Mouse (Mus musculus): ENCODE measurements at regions not wholly inside any gene's neighbourhood (a gene's known extent, or its start where the extent isn't known, plus 50 kb on each side); places are given as distances from the start of the nearest gene placed in this dataset.

DNA sequence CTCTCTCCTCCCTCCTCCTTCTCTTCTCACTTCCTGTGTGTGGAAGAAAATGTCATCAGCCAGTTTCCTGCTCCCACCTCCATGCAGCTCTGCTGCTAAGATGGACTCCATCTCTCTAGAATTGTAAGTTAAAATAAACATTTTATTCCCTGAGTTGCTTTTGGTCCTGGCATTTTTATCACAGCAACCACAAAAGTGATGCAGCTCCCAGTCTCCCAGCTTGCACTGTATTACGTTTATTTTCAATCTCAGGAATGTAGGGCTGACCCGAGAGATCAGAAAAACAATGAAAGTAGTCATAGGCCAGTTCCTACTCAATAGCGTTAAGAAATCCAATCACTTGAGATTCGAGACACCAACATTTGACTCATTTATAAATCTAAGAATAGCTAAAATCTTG, 106.0 kb upstream of the 1700056E22Rik start:
- no peak for TF ChIP-seq CTCF (IDR thresholded peaks at IDR 0.05; ENCODE audit: borderline replicate concordance, insufficient read depth, low read length)
- no peak for TF ChIP-seq POLR2A (IDR thresholded peaks at IDR 0.05; ENCODE audit: low read depth, low read length)
